Mouse (Mus musculus) small intestine, adult 2 months (tissue): ENCODE data around the gene Oaz2. TPM values are rescaled to one million over a fixed set of nuclear protein-coding genes. Genes with fewer than 3 reads are reported as not detected.

Experiments
- H3K27ac ChIP-seq: fragments of 200-500 bp; 2 replicates; pipeline ENCODE4 v1.5.1; 2012; ENCODE audit warnings: low read depth, low read length, control low read depth, inconsistent platforms; ENCODE audit not compliant: insufficient read depth
- H3K27me3 ChIP-seq: fragments of 200-500 bp; 2 replicates; pipeline ENCODE4 v1.6.1; 2012; ENCODE audit warnings: mild to moderate bottlenecking, moderate library complexity, low read length, inconsistent platforms; ENCODE audit not compliant: control insufficient read depth, insufficient read depth
- H3K36me3 ChIP-seq: fragments of 200-500 bp; 2 replicates; pipeline ENCODE4 v1.6.1; 2012; ENCODE audit warnings: mild to moderate bottlenecking, low read length, control low read depth, inconsistent platforms; ENCODE audit not compliant: control insufficient read depth, insufficient read depth
- H3K4me1 ChIP-seq: fragments of 200-500 bp; 2 replicates; pipeline ENCODE4 v1.6.1; 2012; ENCODE audit warnings: low read length, inconsistent platforms, mixed read lengths; ENCODE audit not compliant: control insufficient read depth, insufficient read depth, insufficient read length
- H3K4me3 ChIP-seq: fragments of 200-500 bp; 2 replicates; pipeline ENCODE4 v1.5.1; 2012; ENCODE audit warnings: low read depth, mild to moderate bottlenecking, control low read depth, inconsistent platforms, low read length, moderate library complexity
- CTCF ChIP-seq: fragments of 200-500 bp; IDR thresholded peaks from 2 replicates; pipeline ENCODE4 v1.5.1; 2012; ENCODE audit warnings: low read depth, mild to moderate bottlenecking, control low read depth, inconsistent platforms, low read length, moderate library complexity, mixed read lengths; ENCODE audit not compliant: insufficient replicate concordance, insufficient read length; ENCODE audit errors: extremely low read depth
- POLR2A ChIP-seq: fragments of 200-500 bp; IDR thresholded peaks from 2 replicates; pipeline ENCODE4 v1.6.1; 2012; ENCODE audit warnings: low read depth, mild to moderate bottlenecking, control low read depth, inconsistent platforms, low read length, moderate library complexity
- WGBS: fragments of 180-500 bp; shearing (Covaris S2); methylation state at CpG from one replicate; pipeline ENCODE4 v1.1.7; 2018; 5-methylcytosine and 5-hydroxymethylcytosine counted together
- polyA plus RNA-seq: library from polyadenylated mRNA; depleted of rRNA; stranded (reverse); fragments of >200 nt; gene quantifications from 2 replicates; pipeline ENCODE4 v1.2.3, GENCODE M21; 2012

The Oaz2 gene
- polyA plus RNA-seq, 1 experiment, result 39.7 TPM

DNA sequence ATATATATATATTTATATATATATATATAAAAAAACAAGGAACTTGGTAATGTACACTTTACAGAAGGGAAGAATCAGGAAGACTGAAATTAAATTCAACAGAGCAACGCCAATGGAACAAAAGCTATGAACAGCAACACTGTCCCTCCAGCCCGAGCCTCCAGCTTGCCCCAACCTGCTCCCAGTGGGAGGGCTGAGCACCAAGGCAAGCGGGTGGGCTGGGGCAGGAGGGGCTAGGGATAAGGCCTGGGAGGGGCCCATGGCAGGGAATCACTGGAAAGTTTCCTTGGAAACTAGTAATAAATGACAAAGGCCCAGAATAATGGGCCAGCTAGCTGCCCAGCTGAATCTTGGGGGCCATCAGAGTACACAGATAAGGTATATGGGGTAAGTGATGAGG, 24.7 kb downstream of the Oaz2 start:
- H3K27ac ChIP-seq, result no peak overlapping the region
- 78% methylated on average over 3 of the region's 3 CpGs for WGBS

GRCm38 (mm10) chr9:65692959-65693603, 25.3 kb downstream of the Oaz2 start:
- Histone ChIP-seq H3K27ac (no peak overlapping the region), H3K27me3 (no peaks in the 10 kb centered on the region), H3K4me3 (no peak overlapping the region), H3K36me3 (peaks cover 42% of the 10 kb centered on the region), H3K4me1 (no peaks in the 10 kb centered on the region; the same call in 1 of the 2 replicates)
- TF ChIP-seq CTCF (no peak), POLR2A (no peak)
- WGBS, result 46% methylated on average over 5 of the region's 5 CpGs

More for the DNA sequence above, 24.7 kb downstream of the Oaz2 start:
- no peaks in the 10 kb centered on the region for H3K27me3 ChIP-seq
- H3K36me3 ChIP-seq, result peaks cover 46% of the 10 kb centered on the region
- TF ChIP-seq POLR2A (no peak), CTCF (no peak)
- no peaks in the 10 kb centered on the region; the same call in 1 of the 2 replicates for H3K4me1 ChIP-seq
- H3K4me3 ChIP-seq, result no peak overlapping the region

DNA sequence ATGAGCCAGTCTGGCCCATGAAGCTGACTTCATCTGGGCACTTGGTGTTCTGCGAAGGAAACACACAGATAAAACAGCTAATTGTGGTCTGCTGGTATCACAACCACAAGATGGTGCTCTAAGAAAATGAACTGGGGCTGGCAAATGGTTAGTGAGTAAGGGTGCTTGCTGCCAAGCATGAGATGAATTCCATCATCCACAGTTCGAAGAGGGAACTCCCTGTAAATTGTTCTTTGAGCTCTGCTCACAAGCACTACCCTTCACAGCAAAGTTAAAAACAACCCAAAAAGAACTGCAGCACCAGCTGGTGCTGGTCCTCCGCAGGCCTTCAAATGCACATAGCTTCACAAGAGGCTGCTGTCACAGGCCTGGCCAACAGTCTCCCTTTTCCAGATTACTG, 27.8 kb downstream of the Oaz2 start:
- no peak overlapping the region for H3K27ac ChIP-seq

GRCm38 (mm10) chr9:65696337-65696736, 28.5 kb downstream of the Oaz2 start:
- Histone ChIP-seq H3K27ac (no peak overlapping the region), H3K4me1 (no peaks in the 10 kb centered on the region; the same call in 1 of the 2 replicates), H3K4me3 (no peak overlapping the region), H3K36me3 (peaks cover 49% of the 10 kb centered on the region), H3K27me3 (no peaks in the 10 kb centered on the region)
- TF ChIP-seq POLR2A, result no peak
- TF ChIP-seq CTCF, result no peak

More for the DNA sequence above, 27.8 kb downstream of the Oaz2 start:
- Histone ChIP-seq H3K4me1 (no peaks in the 10 kb centered on the region; the same call in 1 of the 2 replicates), H3K4me3 (no peak overlapping the region), H3K36me3 (peaks cover 45% of the 10 kb centered on the region), H3K27me3 (no peaks in the 10 kb centered on the region)
- TF ChIP-seq CTCF (no peak), POLR2A (no peak)
- WGBS, result 69% methylated on average over 3 of the region's 3 CpGs

GRCm38 (mm10) chr9:65697356-65697755, 29.6 kb downstream of the Oaz2 start:
- 82% methylated on average over 7 of the region's 7 CpGs for WGBS
- H3K4me3 ChIP-seq, result no peak overlapping the region
- peaks cover 51% of the 10 kb centered on the region for H3K36me3 ChIP-seq
- TF ChIP-seq POLR2A (no peak), CTCF (no peak)
- no peaks in the 10 kb centered on the region for H3K27me3 ChIP-seq
- no peaks in the 10 kb centered on the region; the same call in 1 of the 2 replicates for H3K4me1 ChIP-seq
- H3K27ac ChIP-seq, result no peak overlapping the region

- no peak overlapping the region for H3K27ac ChIP-seq
- H3K4me3 ChIP-seq, result no peak overlapping the region
- H3K36me3 ChIP-seq, result peaks cover 51% of the 10 kb centered on the region
- TF ChIP-seq CTCF (no peak), POLR2A (no peak)
- H3K4me1 ChIP-seq, result no peaks in the 10 kb centered on the region
- H3K27me3 ChIP-seq, result no peaks in the 10 kb centered on the region
Measured at GRCm38 (mm10) chr9:65697992-65698391, 30.2 kb downstream of the Oaz2 start.

DNA sequence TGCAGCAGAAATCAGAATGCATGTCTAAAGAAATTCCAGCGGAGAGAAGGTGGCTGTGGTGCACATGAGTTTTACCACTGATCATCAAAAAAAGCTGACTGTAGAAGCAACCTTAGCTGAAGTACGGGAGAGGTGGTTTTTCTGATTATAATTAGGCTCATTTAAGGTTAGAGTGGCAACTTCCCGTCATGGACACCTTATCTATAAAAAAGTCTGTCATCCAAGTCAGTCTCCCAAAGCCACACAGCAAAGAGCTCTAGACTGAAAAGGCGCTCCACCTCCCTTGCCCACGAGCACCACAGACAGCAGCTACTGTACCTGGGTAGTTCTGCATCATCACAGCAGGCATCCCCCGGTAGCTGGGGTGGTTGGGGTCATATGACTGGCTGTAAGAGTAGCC, 32.7 kb downstream of the Oaz2 start:
- Histone ChIP-seq H3K27me3 (no peaks in the 10 kb centered on the region), H3K4me1 (no peaks in the 10 kb centered on the region), H3K36me3 (peaks cover 55% of the 10 kb centered on the region), H3K4me3 (no peak overlapping the region), H3K27ac (no peak overlapping the region)
- WGBS, result 89% methylated on average over 6 of the region's 6 CpGs
- TF ChIP-seq POLR2A (no peak), CTCF (no peak)
